Mouse (Mus musculus): ENCODE results near the gene Ss18l1. TPM values are rescaled to one million over a fixed set of nuclear protein-coding genes. Genes with fewer than 3 reads are reported as not detected.
A peak's percentile ranks its signal among the peaks of the same experiment; 100 is the strongest.

Gene Ss18l1
- total and polyA plus RNA-seq, 2 experiments from 2014 or later = 47.0 to 104 TPM

DNA sequence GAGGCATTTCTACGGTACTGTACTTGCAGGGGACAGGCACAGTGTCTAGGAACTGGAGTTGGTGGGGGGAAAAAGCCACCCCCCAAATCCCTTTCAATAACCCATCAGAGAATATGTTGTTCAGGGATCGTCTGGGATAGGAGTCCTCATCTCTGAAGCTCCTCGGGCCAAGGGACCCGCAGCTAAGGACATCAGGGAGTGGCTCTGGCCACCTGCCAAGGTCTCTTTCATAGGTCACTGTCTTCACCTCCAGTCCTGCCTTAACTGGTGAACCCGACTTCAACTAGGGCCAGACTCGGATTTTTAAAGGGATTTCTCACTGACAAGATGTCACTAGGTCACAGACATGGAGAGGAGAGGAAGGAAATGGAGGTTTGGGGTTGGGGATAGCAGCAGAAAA lies 66.0 kb downstream of the Ss18l1 start:
- Histone ChIP-seq H3K36me3 (ENCODE audit: insufficient read depth) (no peaks in the 10 kb centered on the region), H3K4me2 (ENCODE audit: low read depth) (no peak overlapping the region), H3K4me3 (ENCODE audit: low read depth, low read length) (no peak overlapping the region), H3K9ac (no peak overlapping the region), H3K27ac (ENCODE audit: low read depth, low read length) (no peak overlapping the region), H3K27me3 (ENCODE audit: insufficient read depth, low read length) (peaks cover 12% of the 10 kb centered on the region; the same call in 1 of the 2 replicates), H3K4me1 (ENCODE audit: insufficient read depth) (no peaks in the 10 kb centered on the region), H3K9me3 (ENCODE audit: low read length) (no peaks in the 10 kb centered on the region)
- WGBS = 67% methylated on average over 6 of the region's 6 CpGs
- ATAC-seq (no peak), DNase-seq (no peak)
- no peak for TF ChIP-seq CTCF (IDR thresholded peaks at IDR 0.05; ENCODE audit: low read depth)

DNA sequence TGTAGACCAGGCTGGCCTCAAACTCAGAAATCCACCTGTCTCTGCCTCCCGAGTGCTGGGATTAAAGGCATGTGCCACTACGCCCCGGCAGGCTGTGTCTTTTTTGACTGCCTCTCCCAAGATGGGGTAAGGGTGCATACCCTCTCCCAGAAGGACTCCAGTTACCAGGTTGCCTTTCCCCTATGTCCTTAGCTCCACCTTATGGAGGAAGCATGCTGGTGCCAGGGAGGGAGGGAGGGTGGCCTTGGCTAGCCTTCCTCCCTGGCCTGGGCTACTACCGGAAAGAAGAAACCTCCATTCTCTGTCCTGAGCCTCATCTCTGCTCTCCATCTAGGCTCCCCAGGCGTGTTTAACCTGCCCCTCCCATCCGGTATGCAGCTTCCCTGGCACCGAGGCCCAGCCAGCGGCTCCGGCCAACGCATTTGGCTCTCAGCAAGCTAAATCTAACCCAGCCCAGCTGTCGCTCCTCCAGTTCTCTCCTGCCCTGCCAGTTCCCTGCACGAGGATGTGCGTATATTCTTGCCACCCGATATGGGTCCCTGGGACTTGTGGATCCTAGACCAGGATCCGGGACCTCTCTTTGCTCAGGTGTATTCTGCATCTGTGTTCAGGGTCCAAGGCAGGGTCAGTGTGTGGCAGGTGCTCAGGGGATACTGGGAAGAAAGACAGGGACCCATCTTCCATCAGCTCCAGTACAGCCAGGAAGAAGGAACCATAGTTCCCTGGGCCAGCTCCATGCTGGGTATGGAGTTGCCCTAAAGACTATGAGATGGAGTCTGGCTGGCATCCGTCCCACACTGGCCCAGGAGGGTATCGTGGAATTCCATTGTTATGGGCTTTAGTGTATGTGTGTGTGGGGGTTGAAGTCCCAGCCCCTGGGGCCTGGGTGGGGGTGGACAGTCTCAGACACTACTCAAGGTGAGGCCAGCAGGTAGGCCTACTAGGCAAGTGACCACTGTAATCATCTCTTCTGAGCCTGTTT lies 71.9 kb downstream of the Ss18l1 start:
- peaks cover 19% of the 10 kb centered on the region for H3K4me1 ChIP-seq (ENCODE audit: insufficient read depth)
- no peak overlapping the region for H3K4me3 ChIP-seq (ENCODE audit: low read depth, low read length)
- H3K27ac ChIP-seq (ENCODE audit: low read depth, low read length) = peak overlapping the region; percentile 9; the same call in 1 of the 2 replicates
- H3K27me3 ChIP-seq (ENCODE audit: insufficient read depth, low read length) = no peaks in the 10 kb centered on the region
- no peak for ATAC-seq
- H3K36me3 ChIP-seq (ENCODE audit: insufficient read depth) = no peaks in the 10 kb centered on the region
- H3K4me2 ChIP-seq (ENCODE audit: low read depth) = no peak overlapping the region
- peak; percentile 63 for DNase-seq
- peak; percentile 34 for TF ChIP-seq CTCF (IDR thresholded peaks at IDR 0.05; ENCODE audit: low read depth)
- H3K9me3 ChIP-seq (ENCODE audit: low read length) = no peaks in the 10 kb centered on the region
- WGBS = 36% methylated on average over 17 of the region's 17 CpGs
- H3K9ac ChIP-seq = no peak overlapping the region

DNA sequence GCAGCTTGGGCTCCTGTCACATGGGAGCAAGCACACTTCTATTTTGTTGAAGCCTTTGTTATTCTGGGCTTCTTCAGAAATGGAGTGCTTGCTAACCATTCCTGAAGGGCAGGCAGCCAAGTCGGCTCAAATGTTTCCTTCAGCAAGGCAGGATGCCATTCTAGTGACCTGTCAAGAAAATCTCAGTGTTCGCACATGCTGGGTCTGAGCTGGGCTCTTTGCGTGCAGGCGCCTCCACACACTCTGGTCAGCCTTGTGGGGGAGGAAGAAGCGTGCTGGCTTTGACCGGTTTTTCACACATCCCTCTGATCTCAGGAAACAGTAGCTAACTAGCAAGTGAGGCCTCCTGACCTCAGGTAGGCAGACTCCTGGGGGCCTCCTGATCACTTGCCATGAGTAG lies 73.0 kb downstream of the Ss18l1 start:
- Histone ChIP-seq H3K4me1 (ENCODE audit: insufficient read depth) (peaks cover 23% of the 10 kb centered on the region), H3K27me3 (ENCODE audit: insufficient read depth, low read length) (no peaks in the 10 kb centered on the region), H3K9me3 (ENCODE audit: low read length) (no peaks in the 10 kb centered on the region), H3K36me3 (ENCODE audit: insufficient read depth) (no peaks in the 10 kb centered on the region), H3K4me3 (ENCODE audit: low read depth, low read length) (no peak overlapping the region), H3K27ac (ENCODE audit: low read depth, low read length) (no peak overlapping the region), H3K4me2 (ENCODE audit: low read depth) (no peak overlapping the region), H3K9ac (no peak overlapping the region)
- ATAC-seq (no peak), DNase-seq (no peak)
- 20% methylated on average over 6 of the region's 6 CpGs for WGBS
- no peak for TF ChIP-seq CTCF (IDR thresholded peaks at IDR 0.05; ENCODE audit: low read depth)

DNA sequence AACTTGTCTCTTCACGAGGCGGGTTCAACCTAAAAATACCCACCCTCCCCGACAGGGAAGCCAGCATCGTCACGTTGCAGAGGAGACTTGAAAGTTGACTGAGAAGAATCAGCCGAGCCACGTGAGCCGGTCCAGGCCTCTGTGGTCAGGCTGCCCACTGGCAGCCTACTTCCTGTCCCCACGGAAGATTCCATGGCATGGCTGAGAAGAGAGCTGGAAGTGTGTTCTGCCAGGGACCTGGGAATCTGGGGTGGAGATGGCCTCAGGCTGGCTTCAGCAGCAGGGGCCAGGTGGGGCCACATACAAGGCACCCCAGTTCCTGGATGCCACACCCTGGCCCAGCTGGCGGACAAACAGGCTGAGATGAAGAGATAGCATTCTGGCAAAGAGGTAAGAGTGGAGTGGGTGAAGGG lies 73.8 kb downstream of the Ss18l1 start:
- H3K27me3 ChIP-seq (ENCODE audit: insufficient read depth, low read length) = no peaks in the 10 kb centered on the region
- no peak overlapping the region for H3K4me3 ChIP-seq (ENCODE audit: low read depth, low read length)
- 69% methylated on average over 10 of the region's 10 CpGs for WGBS
- no peaks in the 10 kb centered on the region for H3K9me3 ChIP-seq (ENCODE audit: low read length)
- peaks cover 25% of the 10 kb centered on the region for H3K4me1 ChIP-seq (ENCODE audit: insufficient read depth)
- no peak overlapping the region for H3K4me2 ChIP-seq (ENCODE audit: low read depth)
- no peaks in the 10 kb centered on the region for H3K36me3 ChIP-seq (ENCODE audit: insufficient read depth)
- TF ChIP-seq CTCF (IDR thresholded peaks at IDR 0.05; ENCODE audit: low read depth) = no peak
- DNase-seq (no peak), ATAC-seq (no peak)
- no peak overlapping the region for H3K27ac ChIP-seq (ENCODE audit: low read depth, low read length)
- H3K9ac ChIP-seq = no peak overlapping the region

DNA sequence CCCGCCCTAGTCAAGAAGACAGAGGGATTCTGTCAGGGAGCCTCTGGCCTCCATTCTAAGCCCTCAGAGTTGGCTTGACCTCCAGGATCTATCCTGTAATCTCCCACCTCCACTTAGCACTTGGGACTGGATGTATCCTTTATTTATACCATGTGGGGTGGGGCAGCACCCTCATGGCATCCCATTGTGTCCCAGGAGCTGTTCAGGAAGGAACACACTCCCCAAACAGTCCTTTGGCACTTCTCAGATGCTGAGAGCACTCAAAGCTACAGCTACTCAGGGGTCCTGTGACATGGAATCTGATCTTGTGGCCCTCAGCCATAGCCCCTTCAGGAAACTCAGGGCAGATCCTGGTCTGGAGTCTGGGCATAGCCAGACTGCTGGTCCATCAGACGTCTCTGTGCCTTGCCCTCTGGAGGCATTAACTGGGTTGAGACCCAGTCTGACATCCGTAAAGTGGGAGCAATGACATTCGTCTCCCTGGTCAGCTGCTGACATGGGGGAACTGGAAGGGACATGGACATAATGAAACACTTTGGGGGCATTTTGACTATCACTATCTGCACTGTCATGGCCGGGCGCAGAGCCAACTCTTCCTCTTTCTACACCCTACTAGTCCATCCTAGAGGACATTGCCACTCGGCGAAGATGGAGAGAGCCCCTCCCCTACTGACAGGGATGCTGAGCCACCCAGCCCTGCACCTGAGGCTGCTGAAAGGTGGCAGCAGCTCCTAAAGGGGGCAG lies 74.6 kb downstream of the Ss18l1 start:
- ATAC-seq (no peak), DNase-seq (no peak)
- WGBS = 72% methylated on average over 8 of the region's 8 CpGs
- H3K4me1 ChIP-seq (ENCODE audit: insufficient read depth) = peaks cover 25% of the 10 kb centered on the region
- 0 out of 2 replicates have a peak overlapping the region, but pooled peaks have one; percentile 85 for H3K4me2 ChIP-seq (ENCODE audit: low read depth)
- TF ChIP-seq CTCF (IDR thresholded peaks at IDR 0.05; ENCODE audit: low read depth) = no peak
- no peaks in the 10 kb centered on the region for H3K36me3 ChIP-seq (ENCODE audit: insufficient read depth)
- no peaks in the 10 kb centered on the region for H3K27me3 ChIP-seq (ENCODE audit: insufficient read depth, low read length)
- no peaks in the 10 kb centered on the region for H3K9me3 ChIP-seq (ENCODE audit: low read length)
- no peak overlapping the region for H3K9ac ChIP-seq
- H3K4me3 ChIP-seq (ENCODE audit: low read depth, low read length) = no peak overlapping the region
- H3K27ac ChIP-seq (ENCODE audit: low read depth, low read length) = no peak overlapping the region

DNA sequence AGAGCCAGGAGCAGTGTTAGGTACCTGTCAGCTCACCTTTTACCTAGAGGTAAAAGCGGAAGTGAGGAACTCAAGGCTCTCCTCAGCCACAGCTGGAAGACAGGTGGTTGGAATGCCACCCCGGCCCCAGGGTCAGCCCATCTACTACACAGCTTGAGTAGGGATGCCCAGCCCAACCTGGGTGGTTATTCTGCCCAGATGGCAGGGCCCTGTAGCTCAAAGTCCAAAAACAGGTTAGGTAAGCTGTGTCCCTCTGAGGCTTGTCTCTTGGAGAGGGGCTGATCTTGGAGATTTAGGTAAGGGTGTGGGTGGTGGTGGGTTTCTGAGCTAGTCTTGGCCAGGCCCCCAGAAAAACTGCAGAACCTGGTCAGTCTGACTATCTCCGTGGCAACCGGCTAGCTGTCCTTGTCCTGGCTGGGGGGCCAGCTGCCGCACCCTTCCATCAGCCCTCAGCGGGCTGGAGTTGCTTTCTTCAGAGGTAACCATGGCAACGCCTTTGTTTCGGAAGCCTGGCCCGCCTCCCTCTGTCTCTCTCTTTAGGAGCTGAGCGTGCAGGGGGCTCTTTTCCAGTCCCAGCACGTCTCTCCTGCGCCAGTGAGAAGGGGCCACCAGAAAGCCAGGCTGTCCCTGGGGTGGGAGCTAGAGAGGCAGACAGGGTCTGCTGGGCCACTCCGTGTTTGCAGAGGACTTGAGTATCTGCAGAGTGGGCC lies 75.3 kb downstream of the Ss18l1 start:
- H3K4me3 ChIP-seq (ENCODE audit: low read depth, low read length) = peak overlapping the region; percentile 5; the same call in 1 of the 2 replicates
- ATAC-seq = peak; percentile 21

More for the DNA sequence above, 75.3 kb downstream of the Ss18l1 start:
- Histone ChIP-seq H3K4me2 (ENCODE audit: low read depth) (peak overlapping the region; percentile 85), H3K9ac (no peak overlapping the region), H3K27me3 (ENCODE audit: insufficient read depth, low read length) (no peaks in the 10 kb centered on the region), H3K27ac (ENCODE audit: low read depth, low read length) (peak overlapping the region; percentile 69), H3K4me1 (ENCODE audit: insufficient read depth) (peaks cover 25% of the 10 kb centered on the region), H3K36me3 (ENCODE audit: insufficient read depth) (no peaks in the 10 kb centered on the region), H3K9me3 (ENCODE audit: low read length) (no peaks in the 10 kb centered on the region)
- no peak for TF ChIP-seq CTCF (IDR thresholded peaks at IDR 0.05; ENCODE audit: low read depth)
- peak; percentile 83 for DNase-seq
- WGBS = 8% methylated on average over 13 of the region's 13 CpGs

All from forebrain, postnatal 0 days (tissue).